Mouse (Mus musculus) midbrain, postnatal 0 days (tissue): Measurements from ENCODE around the gene Me3. TPM values are rescaled to one million over a fixed set of nuclear protein-coding genes. Genes with fewer than 3 reads are reported as not detected.
A peak's percentile ranks its signal among the peaks of the same experiment; 100 is the strongest.

Source experiments
- ATAC-seq: fragments of 200-750 bp; cut with Nextera tagmentation; 2 replicates; pipeline ENCODE4 v1.8.0; 2017; ENCODE audit warnings: moderate number of reproducible peaks, mild to moderate bottlenecking, moderate TSS enrichment, moderate library complexity; ENCODE audit not compliant: low FRiP score
- DNase-seq: peaks from one replicate; pipeline ENCODE4 v3.0.0-alpha.2; 2015; ENCODE audit warnings: low spot score
- H3K27ac ChIP-seq: fragments of 300-500 bp; sonication (generic); 2 replicates; pipeline ENCODE4 v1.5.1; 2014; ENCODE audit warnings: low read depth, mild to moderate bottlenecking, low read length, mixed read lengths
- H3K27me3 ChIP-seq: fragments of 300-500 bp; sonication (generic); 2 replicates; pipeline ENCODE4 v1.6.1; 2014; ENCODE audit warnings: low read length, control low read depth, mixed read lengths; ENCODE audit not compliant: insufficient read depth
- H3K36me3 ChIP-seq: fragments of 300-500 bp; sonication (generic); 2 replicates; pipeline ENCODE4 v1.6.1; 2014; ENCODE audit warnings: low read length, control low read depth, mixed read lengths; ENCODE audit not compliant: insufficient read depth
- H3K4me1 ChIP-seq: fragments of 300-500 bp; sonication (generic); 2 replicates; pipeline ENCODE4 v1.6.1; 2014; ENCODE audit warnings: mild to moderate bottlenecking, control low read depth, antibody characterized with exemption, low read length, mixed read lengths; ENCODE audit not compliant: insufficient read depth
- H3K4me2 ChIP-seq: fragments of 300-500 bp; sonication (generic); 2 replicates; pipeline ENCODE4 v1.6.1; 2014; ENCODE audit warnings: low read depth, mild to moderate bottlenecking, low read length, mixed read lengths; ENCODE audit not compliant: poor library complexity, severe bottlenecking
- H3K4me3 ChIP-seq: fragments of 300-500 bp; sonication (generic); 2 replicates; pipeline ENCODE4 v1.5.1; 2014; ENCODE audit warnings: low read depth, mild to moderate bottlenecking, low read length, moderate library complexity
- H3K9ac ChIP-seq: fragments of 300-500 bp; sonication (generic); replicated peaks from 2 replicates; pipeline ENCODE4 v1.6.1; 2014; ENCODE audit warnings: mild to moderate bottlenecking, low read length, moderate library complexity, mixed read lengths; ENCODE audit not compliant: poor library complexity, severe bottlenecking
- H3K9me3 ChIP-seq: fragments of 300-500 bp; sonication (generic); 2 replicates; pipeline ENCODE4 v1.6.1; 2016; ENCODE audit warnings: low read length, control low read depth
- CTCF ChIP-seq: IDR thresholded peaks from 2 replicates; pipeline ENCODE4 v1.5.1; 2016; ENCODE audit warnings: antibody characterized with exemption, mild to moderate bottlenecking
- WGBS: fragments of 180-500 bp; shearing (Covaris S2); extraction: QIAGEN DNeasy Blood & Tissue Kit; methylation state at CpG from one replicate; pipeline ENCODE4 v1.1.7; 2014; 5-methylcytosine and 5-hydroxymethylcytosine counted together
- polyA plus RNA-seq: library from polyadenylated mRNA; unstranded; fragments of >200 nt; fragmentation: Nextera tagmentation; extraction: Ambion mirVana; gene quantifications from 2 replicates; pipeline ENCODE4 v1.2.1, GENCODE M21; 2015
- total RNA-seq: library from RNA; depleted of rRNA; stranded (reverse); fragments of >200 nt; gene quantifications from 2 replicates; pipeline ENCODE4 v1.2.3, GENCODE M21; 2014

The Me3 gene
- total and polyA plus RNA-seq, 2 experiments from 2014 or later, result 23.7 to 25.2 TPM

- no peaks in the 10 kb centered on the region for H3K36me3 ChIP-seq
- H3K4me2 ChIP-seq, result no peak overlapping the region
- WGBS, result 96% methylated on average over 6 of the region's 6 CpGs
Measured at GRCm38 (mm10) chr7:89607329-89607728, 24.9 kb upstream of the Me3 start.

GRCm38 (mm10) chr7:89611236-89611635 is 21.0 kb upstream of the Me3 start:
- 87% methylated on average over 7 of the region's 7 CpGs for WGBS
- H3K4me1 ChIP-seq, result no peaks in the 10 kb centered on the region
- no peak for TF ChIP-seq CTCF
- no peak overlapping the region for H3K27ac ChIP-seq
- ATAC-seq, result no peak
- no peaks in the 10 kb centered on the region for H3K27me3 ChIP-seq
- no peaks in the 10 kb centered on the region for H3K9me3 ChIP-seq
- peak; percentile 36 for DNase-seq
- H3K4me3 ChIP-seq, result no peak overlapping the region
- H3K36me3 ChIP-seq, result no peaks in the 10 kb centered on the region
- no peak overlapping the region for H3K9ac ChIP-seq
- no peak overlapping the region for H3K4me2 ChIP-seq

More at GRCm38 (mm10) chr7:89607329-89607728, 24.9 kb upstream of the Me3 start:
- Histone ChIP-seq H3K4me3 (no peak overlapping the region), H3K27me3 (no peaks in the 10 kb centered on the region), H3K9me3 (no peaks in the 10 kb centered on the region), H3K9ac (no peak overlapping the region), H3K27ac (no peak overlapping the region), H3K4me1 (no peaks in the 10 kb centered on the region)
- no peak for ATAC-seq
- TF ChIP-seq CTCF, result no peak
- DNase-seq, result no peak

GRCm38 (mm10) chr7:89616235-89616634 is 16.0 kb upstream of the Me3 start:
- no peaks in the 10 kb centered on the region for H3K4me1 ChIP-seq
- no peak overlapping the region for H3K4me3 ChIP-seq
- H3K27ac ChIP-seq, result no peak overlapping the region
- H3K36me3 ChIP-seq, result no peaks in the 10 kb centered on the region
- H3K4me2 ChIP-seq, result no peak overlapping the region
- DNase-seq (no peak), ATAC-seq (no peak)
- TF ChIP-seq CTCF, result no peak
- WGBS, result 94% methylated on average over 6 of the region's 6 CpGs
- no peaks in the 10 kb centered on the region for H3K9me3 ChIP-seq
- no peak overlapping the region for H3K9ac ChIP-seq
- H3K27me3 ChIP-seq, result no peaks in the 10 kb centered on the region

- H3K27me3 ChIP-seq, result no peaks in the 10 kb centered on the region
- H3K4me1 ChIP-seq, result no peaks in the 10 kb centered on the region
- no peak overlapping the region for H3K9ac ChIP-seq
- H3K4me2 ChIP-seq, result no peak overlapping the region
- H3K27ac ChIP-seq, result no peak overlapping the region
- H3K36me3 ChIP-seq, result no peaks in the 10 kb centered on the region
- no peak for ATAC-seq
- WGBS, result 92% methylated on average over 4 of the region's 4 CpGs
- no peak for TF ChIP-seq CTCF
- no peak for DNase-seq
- no peaks in the 10 kb centered on the region for H3K9me3 ChIP-seq
- no peak overlapping the region for H3K4me3 ChIP-seq
Measured at GRCm38 (mm10) chr7:89623331-89623730, 8.9 kb upstream of the Me3 start.

GRCm38 (mm10) chr7:89627393-89627792 is 4.8 kb upstream of the Me3 start:
- no peak for ATAC-seq
- H3K36me3 ChIP-seq, result no peaks in the 10 kb centered on the region
- DNase-seq, result no peak

GRCm38 (mm10) chr7:89628006-89628405 is 4.2 kb upstream of the Me3 start:
- ATAC-seq, result no peak
- Histone ChIP-seq H3K4me1 (peaks cover 2% of the 10 kb centered on the region; the same call in 1 of the 2 replicates), H3K27me3 (no peaks in the 10 kb centered on the region), H3K4me3 (no peak overlapping the region), H3K27ac (no peak overlapping the region), H3K9ac (no peak overlapping the region), H3K4me2 (no peak overlapping the region), H3K36me3 (no peaks in the 10 kb centered on the region), H3K9me3 (no peaks in the 10 kb centered on the region)
- TF ChIP-seq CTCF, result no peak
- 3% methylated on average over 2 of the region's 2 CpGs for whole genome bisulfite sequencing
- no peak for DNase-seq

More at GRCm38 (mm10) chr7:89627393-89627792, 4.8 kb upstream of the Me3 start:
- no peak overlapping the region for H3K4me3 ChIP-seq
- H3K27ac ChIP-seq, result no peak overlapping the region
- H3K4me1 ChIP-seq, result peaks cover 2% of the 10 kb centered on the region; the same call in 1 of the 2 replicates
- no peak for TF ChIP-seq CTCF
- H3K27me3 ChIP-seq, result no peaks in the 10 kb centered on the region
- no peak overlapping the region for H3K4me2 ChIP-seq
- H3K9ac ChIP-seq, result no peak overlapping the region
- no peaks in the 10 kb centered on the region for H3K9me3 ChIP-seq
